Mouse (Mus musculus) forebrain, embryonic 10.5 days (tissue): ENCODE data around the gene Tsen2. TPM values are rescaled to one million over a fixed set of nuclear protein-coding genes. Genes with fewer than 3 reads are reported as not detected.
A peak's percentile ranks its signal among the peaks of the same experiment; 100 is the strongest.

Experiments used
- DNase-seq: peaks from one replicate; pipeline ENCODE4 v3.0.0-alpha.2; 2017; ENCODE audit warnings: low spot score; ENCODE audit errors: extremely low spot score
- H3K27ac ChIP-seq: fragments of 300-500 bp; sonication (generic); 2 replicates; pipeline ENCODE4 v1.5.1; 2016; ENCODE audit warnings: mild to moderate bottlenecking
- H3K27me3 ChIP-seq: fragments of 300-500 bp; sonication (generic); 2 replicates; pipeline ENCODE4 v1.6.1; 2016; ENCODE audit warnings: mild to moderate bottlenecking; ENCODE audit not compliant: poor library complexity, severe bottlenecking
- H3K36me3 ChIP-seq: fragments of 300-500 bp; sonication (generic); replicated peaks from 2 replicates; pipeline ENCODE4 v1.6.1; 2016; ENCODE audit warnings: mild to moderate bottlenecking, moderate library complexity
- H3K4me1 ChIP-seq: fragments of 300-500 bp; sonication (generic); 2 replicates; pipeline ENCODE4 v1.6.1; 2016
- H3K4me3 ChIP-seq: fragments of 300-500 bp; sonication (generic); 2 replicates; pipeline ENCODE4 v1.5.1; 2016; ENCODE audit warnings: mild to moderate bottlenecking, moderate library complexity
- H3K9me3 ChIP-seq: fragments of 300-500 bp; sonication (generic); 2 replicates; pipeline ENCODE4 v1.6.1; 2016; ENCODE audit warnings: mild to moderate bottlenecking, moderate library complexity
- WGBS: fragments of 180-500 bp; shearing (Covaris S2); methylation state at CpG from one replicate; pipeline ENCODE4 v1.1.7; 2016; 5-methylcytosine and 5-hydroxymethylcytosine counted together
- polyA plus RNA-seq: library from polyadenylated mRNA; unstranded; fragments of >200 nt; fragmentation: Nextera tagmentation; extraction: Ambion mirVana; gene quantifications from 2 replicates; pipeline ENCODE4 v1.2.1, GENCODE M21; 2016

Tsen2 gene
- polyA plus RNA-seq, 1 experiment from 2014 or later: 39.9 TPM

GRCm38 (mm10) chr6:115519275-115519699, 25.2 kb upstream of the Tsen2 start:
- Histone ChIP-seq H3K9me3 (no peaks in the 10 kb centered on the region), H3K4me1 (0 out of 2 replicates have a peak, but pooled peaks cover 2% of the 10 kb centered on the region), H3K27me3 (no peaks in the 10 kb centered on the region), H3K36me3 (no peaks in the 10 kb centered on the region), H3K27ac (no peak overlapping the region), H3K4me3 (no peak overlapping the region)
- 75% methylated on average over 12 of the region's 12 CpGs for WGBS
- no peak for DNase-seq

DNA sequence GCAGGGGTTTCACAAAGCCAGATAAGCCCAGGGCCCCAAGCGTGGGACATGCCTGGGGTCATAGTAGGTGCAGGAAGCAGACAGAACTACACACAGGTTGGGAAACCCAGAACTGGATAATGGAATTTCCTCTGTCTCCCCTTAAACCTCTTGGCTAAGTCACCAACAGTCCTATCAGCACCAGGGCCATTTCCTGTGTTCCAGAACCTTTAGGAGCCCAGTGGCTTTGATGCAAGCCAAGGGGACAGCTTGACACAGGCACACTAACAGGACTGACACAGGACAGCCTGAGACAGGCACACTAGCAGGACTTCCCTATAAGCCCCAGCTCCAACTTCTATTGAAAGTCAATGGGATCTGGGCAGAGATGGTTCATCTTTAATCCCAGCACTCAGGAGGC, 22.5 kb upstream of the Tsen2 start:
- WGBS: 73% methylated on average over 1 of the region's 1 CpGs
- H3K9me3 ChIP-seq: no peaks in the 10 kb centered on the region

GRCm38 (mm10) chr6:115522691-115523146, 21.7 kb upstream of the Tsen2 start:
- Histone ChIP-seq H3K4me3 (no peak overlapping the region), H3K9me3 (no peaks in the 10 kb centered on the region), H3K27ac (no peak overlapping the region), H3K27me3 (no peaks in the 10 kb centered on the region), H3K4me1 (0 out of 2 replicates have a peak, but pooled peaks cover 5% of the 10 kb centered on the region), H3K36me3 (no peaks in the 10 kb centered on the region)
- WGBS: 89% methylated on average over 6 of the region's 6 CpGs
- no peak for DNase-seq

More for the DNA sequence above, 22.5 kb upstream of the Tsen2 start:
- H3K27me3 ChIP-seq: no peaks in the 10 kb centered on the region
- no peak for DNase-seq
- H3K27ac ChIP-seq: no peak overlapping the region
- 0 out of 2 replicates have a peak, but pooled peaks cover 5% of the 10 kb centered on the region for H3K4me1 ChIP-seq
- H3K4me3 ChIP-seq: no peak overlapping the region
- H3K36me3 ChIP-seq: no peaks in the 10 kb centered on the region

DNA sequence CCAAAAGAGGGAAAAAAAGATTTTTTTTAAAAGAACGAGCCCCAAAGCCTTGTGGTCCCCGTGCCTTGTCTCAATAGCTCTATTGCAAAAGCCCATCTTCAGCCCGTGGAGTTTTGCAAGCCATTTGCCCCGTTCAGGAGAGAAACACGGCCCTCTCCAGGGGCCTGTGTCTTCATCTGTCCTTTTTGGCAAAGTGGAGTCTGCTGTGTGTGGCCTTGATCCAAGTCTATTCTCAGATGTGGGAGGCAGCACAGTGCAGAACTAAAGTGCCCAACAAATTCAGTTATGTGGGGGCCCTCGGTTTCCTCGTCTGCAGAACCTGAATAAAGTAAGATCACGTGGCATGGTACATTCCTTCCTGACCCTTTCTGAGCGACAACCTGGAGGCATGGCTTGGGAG, 21.3 kb upstream of the Tsen2 start:
- Histone ChIP-seq H3K4me1 (0 out of 2 replicates have a peak, but pooled peaks cover 5% of the 10 kb centered on the region), H3K27ac (no peak overlapping the region), H3K9me3 (no peaks in the 10 kb centered on the region), H3K27me3 (no peaks in the 10 kb centered on the region), H3K4me3 (no peak overlapping the region), H3K36me3 (no peaks in the 10 kb centered on the region)
- WGBS: 82% methylated on average over 9 of the region's 9 CpGs
- no peak for DNase-seq

- no peaks in the 10 kb centered on the region for H3K36me3 ChIP-seq
These were observed 19.9 kb upstream of the Tsen2 start for GRCm38 (mm10) chr6:115524449-115524990.

GRCm38 (mm10) chr6:115527418-115527817, 17.0 kb upstream of the Tsen2 start:
- no peak for DNase-seq
- Histone ChIP-seq H3K4me1 (0 out of 2 replicates have a peak, but pooled peaks cover 5% of the 10 kb centered on the region), H3K36me3 (no peaks in the 10 kb centered on the region), H3K9me3 (no peaks in the 10 kb centered on the region), H3K27me3 (no peaks in the 10 kb centered on the region), H3K27ac (no peak overlapping the region), H3K4me3 (no peak overlapping the region)
- 88% methylated on average over 3 of the region's 3 CpGs for WGBS

More at GRCm38 (mm10) chr6:115524449-115524990, 19.9 kb upstream of the Tsen2 start:
- H3K27ac ChIP-seq: no peak overlapping the region
- H3K4me3 ChIP-seq: no peak overlapping the region
- DNase-seq: no peak
- H3K4me1 ChIP-seq: 0 out of 2 replicates have a peak, but pooled peaks cover 5% of the 10 kb centered on the region
- H3K9me3 ChIP-seq: no peaks in the 10 kb centered on the region
- WGBS: 82% methylated on average over 9 of the region's 9 CpGs
- no peaks in the 10 kb centered on the region for H3K27me3 ChIP-seq

GRCm38 (mm10) chr6:115528372-115528771, 16.1 kb upstream of the Tsen2 start:
- no peaks in the 10 kb centered on the region for H3K27me3 ChIP-seq
- no peaks in the 10 kb centered on the region for H3K9me3 ChIP-seq
- H3K4me1 ChIP-seq: 0 out of 2 replicates have a peak, but pooled peaks cover 5% of the 10 kb centered on the region
- H3K36me3 ChIP-seq: no peaks in the 10 kb centered on the region
- H3K4me3 ChIP-seq: no peak overlapping the region
- 93% methylated on average over 4 of the region's 4 CpGs for WGBS
- no peak overlapping the region for H3K27ac ChIP-seq
- DNase-seq: no peak

- Histone ChIP-seq H3K27me3 (no peaks in the 10 kb centered on the region), H3K36me3 (no peaks in the 10 kb centered on the region), H3K4me1 (peaks cover 14% of the 10 kb centered on the region; the same call in 1 of the 2 replicates), H3K4me3 (no peak overlapping the region), H3K9me3 (no peaks in the 10 kb centered on the region), H3K27ac (no peak overlapping the region)
- DNase-seq: no peak
- WGBS: 82% methylated on average over 7 of the region's 7 CpGs
These were observed 9.8 kb upstream of the Tsen2 start for GRCm38 (mm10) chr6:115534617-115535016.

GRCm38 (mm10) chr6:115536169-115536568, 8.3 kb upstream of the Tsen2 start:
- H3K27ac ChIP-seq: no peak overlapping the region
- DNase-seq: no peak
- H3K27me3 ChIP-seq: no peaks in the 10 kb centered on the region
- H3K36me3 ChIP-seq: no peaks in the 10 kb centered on the region
- no peaks in the 10 kb centered on the region for H3K9me3 ChIP-seq
- 80% methylated on average over 4 of the region's 4 CpGs for WGBS
- H3K4me1 ChIP-seq: peaks cover 14% of the 10 kb centered on the region; the same call in 1 of the 2 replicates
- no peak overlapping the region for H3K4me3 ChIP-seq

DNA sequence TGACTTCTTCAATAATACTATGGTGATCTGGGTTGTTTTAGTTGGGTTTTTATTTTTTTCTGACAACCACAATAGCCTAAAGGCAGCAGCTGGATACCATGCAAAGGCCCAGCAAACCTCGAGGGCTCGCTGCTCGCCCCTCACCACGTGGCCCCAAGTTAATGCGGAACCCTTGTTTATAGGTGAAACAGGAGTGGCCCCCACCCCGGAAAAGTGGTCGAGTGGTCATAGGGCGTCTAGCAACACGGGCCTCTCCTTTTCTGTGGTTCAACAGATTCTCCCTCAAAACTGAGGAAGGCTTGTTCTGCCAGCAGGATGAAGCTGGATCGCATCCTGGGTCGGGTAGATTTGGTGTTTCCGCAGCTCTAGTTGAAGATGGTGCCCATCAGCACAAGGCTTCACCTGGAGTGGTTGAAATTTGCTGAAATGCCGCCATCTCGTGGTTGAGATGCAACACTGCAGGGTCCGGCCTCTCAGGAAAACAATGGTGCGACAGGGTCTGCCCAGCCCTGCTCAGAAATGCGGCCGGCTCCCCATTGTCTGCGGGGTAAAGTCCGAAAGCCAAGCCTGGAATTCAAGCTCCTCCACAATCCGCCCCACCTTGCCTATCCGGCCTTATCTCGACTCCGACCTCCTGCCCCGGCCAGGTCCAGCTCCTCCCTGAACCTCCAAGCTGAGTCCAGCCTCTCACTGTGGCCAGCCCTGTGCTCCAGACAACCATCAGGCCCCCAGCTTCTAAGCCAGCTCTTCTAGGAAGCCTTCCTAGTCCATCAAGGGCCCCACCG, 5.6 kb upstream of the Tsen2 start:
- Histone ChIP-seq H3K9me3 (no peaks in the 10 kb centered on the region), H3K27ac (peak overlapping the region; percentile 84)
- WGBS: 20% methylated on average over 26 of the region's 26 CpGs

GRCm38 (mm10) chr6:115541676-115542275, 2.7 kb upstream of the Tsen2 start:
- Histone ChIP-seq H3K36me3 (no peaks in the 10 kb centered on the region; the same call in 1 of the 2 replicates), H3K27me3 (no peaks in the 10 kb centered on the region), H3K9me3 (no peaks in the 10 kb centered on the region), H3K4me3 (no peak overlapping the region), H3K4me1 (peaks cover 31% of the 10 kb centered on the region), H3K27ac (no peak overlapping the region)
- WGBS: 68% methylated on average over 6 of the region's 6 CpGs
- no peak for DNase-seq

More for the DNA sequence above, 5.6 kb upstream of the Tsen2 start:
- Histone ChIP-seq H3K4me3 (peak overlapping the region; percentile 44), H3K36me3 (no peaks in the 10 kb centered on the region), H3K4me1 (peaks cover 26% of the 10 kb centered on the region), H3K27me3 (no peaks in the 10 kb centered on the region)
- DNase-seq: peak; percentile 86

DNA sequence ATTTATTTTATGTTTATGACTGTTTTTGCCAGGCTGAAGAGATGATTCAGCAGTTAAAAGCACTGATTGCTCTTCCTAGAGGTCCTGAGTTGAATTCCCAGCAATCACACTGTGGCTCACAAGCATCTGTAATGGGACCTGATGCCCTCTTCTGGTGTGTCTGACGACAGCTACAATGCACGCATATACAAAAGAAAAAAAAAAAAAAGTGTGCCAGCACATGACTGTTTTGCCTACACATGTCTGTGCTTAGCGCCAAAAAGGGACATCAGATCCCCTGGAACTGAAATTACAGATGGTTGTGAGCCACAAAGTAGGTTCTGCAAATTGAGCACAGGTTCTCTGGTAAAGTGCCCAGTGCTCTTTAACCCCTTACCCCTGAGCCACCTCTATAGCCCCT, 2.1 kb upstream of the Tsen2 start:
- Histone ChIP-seq H3K9me3 (no peaks in the 10 kb centered on the region), H3K27ac (no peak overlapping the region), H3K27me3 (no peaks in the 10 kb centered on the region), H3K4me3 (no peak overlapping the region), H3K4me1 (peaks cover 31% of the 10 kb centered on the region), H3K36me3 (no peaks in the 10 kb centered on the region; the same call in 1 of the 2 replicates)
- 79% methylated on average over 3 of the region's 3 CpGs for WGBS
- DNase-seq: no peak
